In the genomic region with DNA sequence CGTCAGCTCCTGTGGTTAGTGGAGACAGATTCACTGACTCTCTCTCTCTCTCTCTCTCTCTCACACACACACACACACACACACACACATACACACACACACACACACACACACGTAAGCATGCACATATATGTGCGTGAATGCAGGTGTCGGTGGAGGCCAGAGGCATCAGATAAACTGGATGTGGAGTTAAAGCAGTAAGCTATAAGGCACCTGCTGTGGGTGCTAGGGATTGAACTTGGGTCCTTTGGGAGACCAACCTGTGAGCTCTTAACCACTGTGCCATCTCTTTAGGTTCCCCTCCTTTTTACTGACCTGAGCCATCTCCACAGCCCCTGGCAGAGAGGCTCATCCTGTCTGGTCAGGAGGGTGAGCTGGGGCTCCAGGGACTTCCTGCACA, we compare ENCODE assay signal across 26 mouse cellular contexts. TPM values are rescaled to one million over a fixed set of nuclear protein-coding genes. Genes with fewer than 3 reads are reported as not detected.
DNase-seq lines count a peak whose midpoint lies in the region; ATAC-seq lines count a peak whose summit lies in the region.
"Had no signal": no experiment of that assay in that cellular context is flagged by ENCODE, and none has a peak within 500 bp of the region (broad histone marks: within the 10 kb centered on the region; RNA-seq: fewer than 3 reads in every experiment).

No protein-coding gene starts in this region.

- 81% methylated on average over 4 of the region's 4 CpGs for WGBS in embryonic facial prominence, embryonic 13.5 days
- WGBS in limb, embryonic 12.5 days = 89% methylated on average over 4 of the region's 4 CpGs

- H3K4me2 ChIP-seq in embryonic facial prominence, embryonic 13.5 days = 0 out of 2 replicates have a peak overlapping the region, but pooled peaks have one; percentile 30
- H3K4me2 ChIP-seq in limb, embryonic 12.5 days = peak overlapping the region; percentile 19
- H3K4me2 ChIP-seq: forebrain, embryonic 13.5 days; heart, embryonic 11.5 days; hindbrain, embryonic 12.5 days; lung, embryonic 14.5 days; neural tube, embryonic 13.5 days had no signal

- peak; percentile 14 for ATAC-seq in CD4-positive, CD25-positive, alpha-beta regulatory T cell, adult 4 months
- ATAC-seq in embryonic facial prominence, embryonic 13.5 days (ENCODE audit: insufficient number of reproducible peaks, insufficient read depth, low FRiP score, low TSS enrichment, low read depth) = no peak
- ATAC-seq in limb, embryonic 12.5 days (ENCODE audit: insufficient number of reproducible peaks, insufficient read depth, low FRiP score, low TSS enrichment, low read depth) = no peak
- ATAC-seq: forebrain, embryonic 13.5 days had no signal

- H3K9ac ChIP-seq in embryonic facial prominence, embryonic 13.5 days = 0 out of 2 replicates have a peak overlapping the region, but pooled peaks have one; percentile 40
- H3K9ac ChIP-seq in limb, embryonic 12.5 days (replicated peaks) = no peak overlapping the region
- H3K9ac ChIP-seq: forebrain, embryonic 13.5 days; hindbrain, embryonic 12.5 days; liver, embryonic 14.5 days; lung, embryonic 14.5 days; neural tube, embryonic 13.5 days had no signal

- H3K27ac ChIP-seq in embryonic facial prominence, embryonic 13.5 days = no peak overlapping the region
- H3K27ac ChIP-seq in limb, embryonic 12.5 days = peak overlapping the region; percentile 77
- H3K27ac ChIP-seq: forebrain, embryonic 13.5 days; hindbrain, embryonic 12.5 days; layer of hippocampus, adult 2 months; liver, embryonic 14.5 days; neural tube, embryonic 13.5 days had no signal

- no peaks in the 10 kb centered on the region for H3K36me3 ChIP-seq in embryonic facial prominence, embryonic 13.5 days
- no peaks in the 10 kb centered on the region for H3K36me3 ChIP-seq in limb, embryonic 12.5 days
- H3K36me3 ChIP-seq: hindbrain, embryonic 12.5 days; neural tube, embryonic 13.5 days had no signal

- no peak overlapping the region for H3K4me3 ChIP-seq in embryonic facial prominence, embryonic 13.5 days
- H3K4me3 ChIP-seq in limb, embryonic 12.5 days (replicated peaks) = no peak overlapping the region
- H3K4me3 ChIP-seq: erythroblast, embryonic 14.5 days; forebrain, embryonic 13.5 days; hindbrain, embryonic 12.5 days; layer of hippocampus, adult 2 months; neural tube, embryonic 13.5 days had no signal

- peaks cover 37% of the 10 kb centered on the region for H3K4me1 ChIP-seq in embryonic facial prominence, embryonic 13.5 days
- peaks cover 58% of the 10 kb centered on the region for H3K4me1 ChIP-seq in limb, embryonic 12.5 days (replicated peaks)

- no peaks in the 10 kb centered on the region for H3K9me3 ChIP-seq in embryonic facial prominence, embryonic 13.5 days
- H3K9me3 ChIP-seq in limb, embryonic 12.5 days = no peaks in the 10 kb centered on the region
- H3K9me3 ChIP-seq: forebrain, embryonic 13.5 days; hindbrain, embryonic 12.5 days; neural tube, embryonic 13.5 days had no signal

- H3K27me3 ChIP-seq in embryonic facial prominence, embryonic 13.5 days = peaks cover 12% of the 10 kb centered on the region; the same call in 1 of the 2 replicates
- H3K27me3 ChIP-seq in limb, embryonic 12.5 days = peaks cover 19% of the 10 kb centered on the region; the same call in 1 of the 2 replicates
- H3K27me3 ChIP-seq: forebrain, embryonic 13.5 days had no signal

- peak; percentile 51 for DNase-seq in CD4-positive helper T cell, adult 2 months (ENCODE audit: low read depth, low spot score)
- DNase-seq in spleen, adult 18-20 months = no peak
- DNase-seq in urinary bladder, postnatal 14 days (ENCODE audit: low spot score) = no peak
- no peak for DNase-seq in kidney, postnatal 25 days
- DNase-seq: adrenal gland, adult 2 months; cerebellum, adult 11 months; cerebellum, adult 9-11 months; heart, adult 11 months; kidney, adult 8-10 months; kidney, postnatal 14 days; lung, embryonic 14.5 days; midbrain, embryonic 14.5 days; retina, postnatal 1 day had no signal

RNA-seq across cellular contexts. Expression of a gene that starts 39.8 kb away (rescaled TPM):
- polyA plus RNA-seq in CD4-positive, CD25-positive, alpha-beta regulatory T cell, adult 4 months (2017; shearing (Covaris generic)) = not detected
- polyA plus RNA-seq in embryonic facial prominence, embryonic 13.5 days (2015; fragmentation: Nextera tagmentation; extraction: Ambion mirVana) = not detected in 2 replicates
- not detected in 2 replicates for polyA plus RNA-seq in limb, embryonic 12.5 days (2016; fragmentation: Nextera tagmentation; extraction: Ambion mirVana)
- polyA plus RNA-seq: cortical plate, adult 2 months; embryonic facial prominence, embryonic 11.5 days; erythroblast, embryonic 14.5 days; forebrain, embryonic 13.5 days; frontal cortex, adult 2 months; hindbrain, embryonic 12.5 days; liver, embryonic 14.5 days; lung, embryonic 14.5 days; midbrain, embryonic 14.5 days; neural tube, embryonic 13.5 days had no signal

RNA-seq across cellular contexts. Expression of a gene that starts 56.1 kb away (rescaled TPM):
- 100 to 1,000 TPM; 158 to 201 TPM for polyA plus RNA-seq in CD4-positive, CD25-positive, alpha-beta regulatory T cell, adult 4 months (2017; shearing (Covaris generic))
- 371 and 401 TPM in 2 replicates for polyA plus RNA-seq in embryonic facial prominence, embryonic 13.5 days (2015; fragmentation: Nextera tagmentation; extraction: Ambion mirVana)
- polyA plus RNA-seq in limb, embryonic 12.5 days (2016; fragmentation: Nextera tagmentation; extraction: Ambion mirVana) = 398 and 416 TPM in 2 replicates
